Mouse (Mus musculus) liver, embryonic 14.5 days (tissue): Measurements from ENCODE around the gene Pinlyp.

Source experiments
- CTCF ChIP-seq: IDR thresholded peaks from 2 replicates; pipeline ENCODE4 v1.5.1; 2016; ENCODE audit warnings: antibody characterized with exemption, low read depth, control low read depth
- EP300 ChIP-seq: IDR thresholded peaks from 2 replicates; pipeline ENCODE4 v1.6.1; 2016; ENCODE audit warnings: antibody characterized with exemption, low read depth

GRCm38 (mm10) chr7:24530062-24530931 is 15.6 kb downstream of the Pinlyp start, which contains the start of gene Irgq:
- TF ChIP-seq CTCF: no peak
- 0 out of 2 replicates have a peak, but pooled peaks have one; percentile 22 for TF ChIP-seq EP300
